Mouse (Mus musculus) forebrain, embryonic 13.5 days (tissue): ENCODE measurements around the gene C1rl. TPM values are rescaled to one million over a fixed set of nuclear protein-coding genes. Genes with fewer than 3 reads are reported as not detected.
"Not testable (repeated sequence)": the region's sequence is repeated elsewhere in the genome, so short reads cannot be mapped to it uniquely, and the experiment has no call there.

Experiments used
- ATAC-seq: fragments of 200-750 bp; cut with Nextera tagmentation; 2 replicates; pipeline ENCODE4 v1.8.0; 2017
- H3K27ac ChIP-seq: fragments of 300-500 bp; sonication (generic); 2 replicates; pipeline ENCODE4 v1.5.1; 2015; ENCODE audit warnings: inconsistent platforms, mild to moderate bottlenecking, moderate library complexity
- H3K27me3 ChIP-seq: fragments of 300-500 bp; sonication (generic); 2 replicates; pipeline ENCODE4 v1.6.1; 2015; ENCODE audit warnings: mild to moderate bottlenecking, inconsistent platforms
- H3K36me3 ChIP-seq: fragments of 300-500 bp; sonication (generic); 2 replicates; pipeline ENCODE4 v1.6.1; 2015; ENCODE audit warnings: mild to moderate bottlenecking, inconsistent platforms; ENCODE audit not compliant: poor library complexity, severe bottlenecking
- H3K4me1 ChIP-seq: fragments of 300-500 bp; sonication (generic); 2 replicates; pipeline ENCODE4 v1.6.1; 2015; ENCODE audit warnings: inconsistent platforms
- H3K4me2 ChIP-seq: fragments of 300-500 bp; sonication (generic); 2 replicates; pipeline ENCODE4 v1.6.1; 2015; ENCODE audit warnings: inconsistent platforms, mild to moderate bottlenecking, moderate library complexity
- H3K4me3 ChIP-seq: fragments of 300-500 bp; sonication (generic); 2 replicates; pipeline ENCODE4 v1.5.1; 2015; ENCODE audit warnings: mild to moderate bottlenecking, inconsistent platforms
- H3K9ac ChIP-seq: fragments of 300-500 bp; sonication (generic); 2 replicates; pipeline ENCODE4 v1.6.1; 2015; ENCODE audit warnings: mild to moderate bottlenecking, inconsistent platforms
- H3K9me3 ChIP-seq: fragments of 300-500 bp; sonication (generic); replicated peaks from 2 replicates; pipeline ENCODE4 v1.6.1; 2016; ENCODE audit warnings: inconsistent platforms
- WGBS: fragments of 180-500 bp; shearing (Covaris S2); methylation state at CpG from one replicate; pipeline ENCODE4 v1.1.7; 2015; 5-methylcytosine and 5-hydroxymethylcytosine counted together
- polyA plus RNA-seq: library from polyadenylated mRNA; unstranded; fragments of >200 nt; fragmentation: Nextera tagmentation; extraction: Ambion mirVana; gene quantifications from 2 replicates; pipeline ENCODE4 v1.2.1, GENCODE M21; 2015

The C1rl gene
- polyA plus RNA-seq, 1 experiment from 2014 or later, result 0.09 TPM

GRCm38 (mm10) chr6:124549023-124549550 is 56.2 kb downstream of the C1rl start:
- Histone ChIP-seq H3K27me3 (no peaks in the 10 kb centered on the region), H3K4me1 (no peaks in the 10 kb centered on the region), H3K4me2 (no peak overlapping the region), H3K4me3 (no peak overlapping the region), H3K9ac (no peak overlapping the region), H3K9me3 (peaks cover 13% of the 10 kb centered on the region), H3K36me3 (no peaks in the 10 kb centered on the region), H3K27ac (no peak overlapping the region)
- 91% methylated on average over 3 of the region's 3 CpGs for WGBS
- ATAC-seq, result no peak

GRCm38 (mm10) chr6:124552766-124553165 is 59.9 kb downstream of the C1rl start:
- ATAC-seq, result no peak
- Histone ChIP-seq H3K27me3 (no peaks in the 10 kb centered on the region), H3K27ac (no peak overlapping the region), H3K4me2 (no peak overlapping the region), H3K4me1 (no peaks in the 10 kb centered on the region), H3K9me3 (peaks cover 13% of the 10 kb centered on the region), H3K9ac (no peak overlapping the region), H3K36me3 (no peaks in the 10 kb centered on the region), H3K4me3 (no peak overlapping the region)
- WGBS, result 77% methylated on average over 22 of the region's 22 CpGs

- H3K4me2 ChIP-seq, ATAC-seq, H3K4me1 ChIP-seq, H3K27ac ChIP-seq, H3K9ac ChIP-seq, H3K27me3 ChIP-seq, H3K4me3 ChIP-seq, H3K9me3 ChIP-seq, H3K36me3 ChIP-seq: not testable (repeated sequence)
- WGBS, result 71% methylated on average over 2 of the region's 2 CpGs
These were observed 63.0 kb downstream of the C1rl start for GRCm38 (mm10) chr6:124555956-124556355.

Other genes with a start within 250 kb of the C1rl start
- 0.05 TPM in 1 of 2 replicates, not detected in the other for gene Cd163, start 188.5 kb upstream of the C1rl start, polyA plus RNA-seq
- gene Pex5, start 78.0 kb upstream of the C1rl start, polyA plus RNA-seq, result 67.2 and 69.6 TPM in 2 replicates
- 29.2 and 38.0 TPM in 2 replicates for gene Clstn3, start 28.3 kb upstream of the C1rl start, polyA plus RNA-seq
- gene C1ra, start 19.3 kb downstream of the C1rl start, polyA plus RNA-seq, result 0.09 and 0.12 TPM in 2 replicates
- 0.14 and 0.40 TPM in 2 replicates for gene C1s1, start 49.2 kb downstream of the C1rl start, polyA plus RNA-seq
- not detected in 2 replicates for gene C1rb, start 77.2 kb downstream of the C1rl start, polyA plus RNA-seq
- 0.13 TPM in 1 of 2 replicates, not detected in the other for gene C1s2, start 143.0 kb downstream of the C1rl start, polyA plus RNA-seq
- gene Lpcat3, start 169.9 kb downstream of the C1rl start, polyA plus RNA-seq, result 34.8 and 36.6 TPM in 2 replicates
- 194 and 209 TPM in 2 replicates for gene Emg1, start 219.1 kb downstream of the C1rl start, polyA plus RNA-seq
- 289 and 292 TPM in 2 replicates for gene Phb2, start 219.2 kb downstream of the C1rl start, polyA plus RNA-seq
- 2.5 and 3.8 TPM in 2 replicates for gene Ptpn6, start 245.6 kb downstream of the C1rl start, polyA plus RNA-seq
- 675 and 699 TPM in 2 replicates for gene Grcc10, start 248.3 kb downstream of the C1rl start, polyA plus RNA-seq